Mouse (Mus musculus): Measurements from ENCODE around the gene Cdhr4. TPM values are rescaled to one million over a fixed set of nuclear protein-coding genes. Genes with fewer than 3 reads are reported as not detected.

The Cdhr4 gene
- polyA plus RNA-seq, 1 experiment: 7.3 TPM

GRCm38 (mm10) chr9:107982681-107983346 lies 9.5 kb upstream of the Cdhr4 start, which contains the start of gene Gm20661:
Gene Gm20661 (plus strand): TSS chr9:107983058.
- Histone ChIP-seq H3K27ac (ENCODE audit: control insufficient read depth, insufficient read depth, low read length) (peak within 1 kb of the TSS; percentile 47), H3K27me3 (ENCODE audit: control insufficient read depth, insufficient read depth, low read length) (no peaks in the 10 kb centered on the region), H3K4me3 (ENCODE audit: control insufficient read depth, insufficient read depth, low read length) (no peak within 1 kb of the TSS), H3K36me3 (ENCODE audit: control insufficient read depth, insufficient read depth, low read length) (peaks cover 14% of the 10 kb centered on the region), H3K4me1 (replicated peaks; ENCODE audit: control insufficient read depth, insufficient read depth, low read length) (peaks cover 50% of the 10 kb centered on the region)
- TF ChIP-seq POLR2A (IDR thresholded peaks at IDR 0.05; ENCODE audit: control insufficient read depth, extremely low read depth, insufficient read depth, low read length, poor library complexity) (no peak), CTCF (IDR thresholded peaks at IDR 0.05; ENCODE audit: borderline replicate concordance, control insufficient read depth, extremely low read depth, insufficient read depth, low read length, poor library complexity) (0 out of 2 replicates have a peak, but pooled peaks have one; percentile 12)
- WGBS: 7% methylated on average over 14 of the region's 14 CpGs
- DNase-seq: peak; percentile 69

- H3K27me3 ChIP-seq (ENCODE audit: control insufficient read depth, insufficient read depth, low read length): no peaks in the 10 kb centered on the region
- WGBS: 9% methylated on average over 4 of the region's 4 CpGs
- H3K27ac ChIP-seq (ENCODE audit: control insufficient read depth, insufficient read depth, low read length): peak overlapping the region; percentile 47
- TF ChIP-seq POLR2A (IDR thresholded peaks at IDR 0.05; ENCODE audit: control insufficient read depth, extremely low read depth, insufficient read depth, low read length, poor library complexity): no peak
- TF ChIP-seq CTCF (IDR thresholded peaks at IDR 0.05; ENCODE audit: borderline replicate concordance, control insufficient read depth, extremely low read depth, insufficient read depth, low read length, poor library complexity): no peak
- H3K4me3 ChIP-seq (ENCODE audit: control insufficient read depth, insufficient read depth, low read length): no peak overlapping the region
- H3K36me3 ChIP-seq (ENCODE audit: control insufficient read depth, insufficient read depth, low read length): peaks cover 13% of the 10 kb centered on the region
- H3K4me1 ChIP-seq (replicated peaks; ENCODE audit: control insufficient read depth, insufficient read depth, low read length): peaks cover 50% of the 10 kb centered on the region
- peak; percentile 49 for DNase-seq
Measured at GRCm38 (mm10) chr9:107983421-107983890, 8.8 kb upstream of the Cdhr4 start.

DNA sequence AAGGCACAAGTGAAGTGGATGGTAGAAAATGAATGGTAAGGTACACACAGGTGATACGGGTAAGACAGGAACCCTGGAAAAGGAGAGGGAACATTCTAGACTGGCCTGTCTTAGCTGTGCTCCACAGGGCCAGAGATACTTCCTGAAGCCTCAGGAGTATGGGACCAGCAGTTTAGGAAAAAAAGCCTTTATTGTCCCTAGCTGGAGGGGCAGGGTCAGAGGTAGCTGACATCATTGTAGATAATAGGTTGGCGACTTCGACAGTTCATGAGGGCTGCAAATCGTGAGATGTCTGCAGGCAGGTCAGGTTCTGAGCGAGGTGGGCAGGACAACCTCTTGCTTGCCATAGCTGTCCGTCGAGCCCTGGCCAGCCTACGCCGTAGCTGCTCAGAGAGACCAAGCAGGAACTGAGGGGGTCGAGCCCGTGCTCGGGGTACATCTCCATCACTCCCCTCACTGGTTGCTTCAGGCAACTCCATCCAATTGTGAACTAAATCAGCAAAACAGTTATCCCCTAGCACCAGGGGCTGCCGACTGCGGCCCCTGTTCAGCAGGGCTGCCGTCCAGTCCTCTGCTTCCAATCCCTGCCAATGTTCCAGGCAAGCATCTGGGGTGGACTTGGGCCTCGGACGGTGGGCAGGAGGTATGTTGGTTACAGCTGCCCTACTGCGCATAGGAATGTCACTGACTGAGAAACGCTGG lies 8.1 kb upstream of the Cdhr4 start:
- WGBS: 41% methylated on average over 19 of the region's 19 CpGs
- no peak for DNase-seq
- peaks cover 50% of the 10 kb centered on the region for H3K4me1 ChIP-seq (replicated peaks; ENCODE audit: control insufficient read depth, insufficient read depth, low read length)

DNA sequence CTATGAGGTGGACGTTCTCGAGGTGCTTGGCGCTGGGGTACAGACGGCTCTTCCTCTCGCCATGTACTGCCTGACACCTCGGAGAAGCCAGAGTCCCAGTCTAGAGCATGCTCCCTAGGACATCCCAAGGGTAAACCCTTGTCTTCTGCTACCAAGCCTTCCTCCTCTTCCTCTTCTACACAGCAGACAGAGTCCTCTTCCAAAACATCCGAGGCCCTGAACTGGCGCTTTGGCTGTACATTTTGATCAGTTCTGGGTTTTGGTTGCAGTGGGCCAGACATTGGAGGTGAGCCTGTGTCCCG lies 7.6 kb upstream of the Cdhr4 start:
- Histone ChIP-seq H3K27me3 (ENCODE audit: control insufficient read depth, insufficient read depth, low read length) (no peaks in the 10 kb centered on the region), H3K27ac (ENCODE audit: control insufficient read depth, insufficient read depth, low read length) (no peak overlapping the region), H3K4me3 (ENCODE audit: control insufficient read depth, insufficient read depth, low read length) (no peak overlapping the region), H3K36me3 (ENCODE audit: control insufficient read depth, insufficient read depth, low read length) (peaks cover 1% of the 10 kb centered on the region; the same call in 1 of the 2 replicates), H3K4me1 (replicated peaks; ENCODE audit: control insufficient read depth, insufficient read depth, low read length) (peaks cover 50% of the 10 kb centered on the region)
- 24% methylated on average over 9 of the region's 9 CpGs for WGBS
- TF ChIP-seq POLR2A (IDR thresholded peaks at IDR 0.05; ENCODE audit: control insufficient read depth, extremely low read depth, insufficient read depth, low read length, poor library complexity): no peak
- no peak for TF ChIP-seq CTCF (IDR thresholded peaks at IDR 0.05; ENCODE audit: borderline replicate concordance, control insufficient read depth, extremely low read depth, insufficient read depth, low read length, poor library complexity)
- DNase-seq: no peak

More for the DNA sequence above, 8.1 kb upstream of the Cdhr4 start:
- H3K27ac ChIP-seq (ENCODE audit: control insufficient read depth, insufficient read depth, low read length): no peak overlapping the region
- TF ChIP-seq POLR2A (IDR thresholded peaks at IDR 0.05; ENCODE audit: control insufficient read depth, extremely low read depth, insufficient read depth, low read length, poor library complexity) (no peak), CTCF (IDR thresholded peaks at IDR 0.05; ENCODE audit: borderline replicate concordance, control insufficient read depth, extremely low read depth, insufficient read depth, low read length, poor library complexity) (no peak)
- peaks cover 6% of the 10 kb centered on the region for H3K36me3 ChIP-seq (ENCODE audit: control insufficient read depth, insufficient read depth, low read length)
- no peak overlapping the region for H3K4me3 ChIP-seq (ENCODE audit: control insufficient read depth, insufficient read depth, low read length)
- no peaks in the 10 kb centered on the region for H3K27me3 ChIP-seq (ENCODE audit: control insufficient read depth, insufficient read depth, low read length)

DNA sequence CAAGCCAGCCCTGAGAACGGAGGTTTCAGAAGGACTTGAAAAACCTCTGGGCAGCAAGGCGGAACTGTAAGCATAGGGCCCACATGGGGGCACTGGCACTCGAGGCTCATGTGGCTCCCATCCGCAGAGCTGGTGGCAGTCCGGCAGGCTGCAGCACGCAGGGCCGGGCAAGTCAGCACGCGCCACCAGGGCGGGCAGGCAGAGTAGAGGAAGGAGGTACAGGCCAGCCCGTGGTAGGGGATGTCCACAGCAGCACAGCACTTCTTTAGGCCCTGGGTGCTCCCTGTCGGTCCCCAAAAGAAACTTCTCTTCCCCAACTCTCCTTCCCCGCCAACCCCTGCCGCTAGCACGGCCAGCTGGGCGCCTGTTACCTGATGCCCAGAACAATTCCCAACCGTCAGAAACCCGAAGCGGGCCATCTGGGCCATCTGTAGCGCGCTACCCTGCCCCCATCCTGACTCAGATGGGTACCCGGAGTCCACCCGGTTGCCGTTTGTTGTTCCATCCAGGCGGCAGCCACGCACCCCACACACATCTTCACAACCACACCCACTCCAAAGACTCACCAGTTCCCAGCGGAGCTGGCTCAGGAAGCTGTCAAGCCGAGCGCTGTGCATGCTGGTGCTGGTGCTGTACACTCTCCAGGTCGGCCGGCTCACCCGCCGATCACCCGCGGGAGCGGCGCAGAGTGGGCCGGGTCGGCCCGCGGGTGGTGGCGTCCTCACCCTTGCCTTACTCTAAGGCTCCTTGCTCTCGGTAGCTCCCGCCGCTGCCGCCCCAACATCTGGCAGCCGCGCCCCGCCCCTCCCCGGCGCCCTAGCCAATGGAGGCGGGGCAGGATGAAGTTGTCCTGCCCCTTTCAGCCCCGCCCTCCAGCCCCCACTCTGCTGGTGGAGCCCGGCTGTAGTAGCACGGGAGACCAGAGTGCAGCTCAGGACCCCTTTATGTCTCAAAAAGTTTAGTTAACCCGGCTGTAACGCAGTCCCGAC lies 6.9 kb upstream of the Cdhr4 start, which contains the start of gene Inka1:
Gene Inka1, minus strand, starts transcription at position 749 of the 989 bp plus-strand sequence.
- H3K4me3 ChIP-seq (ENCODE audit: control insufficient read depth, insufficient read depth, low read length): peak within 1 kb of the TSS; percentile 54
- peak; percentile 94 for DNase-seq
- no peaks in the 10 kb centered on the region for H3K27me3 ChIP-seq (ENCODE audit: control insufficient read depth, insufficient read depth, low read length)
- WGBS: under 1% methylated on average over 58 of the region's 58 CpGs
- no peak within 1 kb of the TSS for H3K27ac ChIP-seq (ENCODE audit: control insufficient read depth, insufficient read depth, low read length)
- H3K36me3 ChIP-seq (ENCODE audit: control insufficient read depth, insufficient read depth, low read length): no peaks in the 10 kb centered on the region
- TF ChIP-seq CTCF (IDR thresholded peaks at IDR 0.05; ENCODE audit: borderline replicate concordance, control insufficient read depth, extremely low read depth, insufficient read depth, low read length, poor library complexity): peak; percentile 51; the same call in 1 of the 2 replicates
- TF ChIP-seq POLR2A (IDR thresholded peaks at IDR 0.05; ENCODE audit: control insufficient read depth, extremely low read depth, insufficient read depth, low read length, poor library complexity): peak; percentile 36; the same call in 1 of the 2 replicates
- H3K4me1 ChIP-seq (replicated peaks; ENCODE audit: control insufficient read depth, insufficient read depth, low read length): peaks cover 50% of the 10 kb centered on the region

Data from thymus, adult 2 months (tissue).